Mouse (Mus musculus): ENCODE measurements around the gene Rps13.

GRCm38 (mm10) chr7:116285216-116285615 lies 48.8 kb downstream of the Rps13 start:
- TF ChIP-seq CTCF (conservative IDR thresholded peaks at IDR 0.05; ENCODE audit: low read length) (no peak), POU5F1 (IDR thresholded peaks at IDR 0.05; ENCODE audit: borderline replicate concordance, low read length) (no peak), NANOG (IDR thresholded peaks at IDR 0.05; ENCODE audit: borderline replicate concordance, low read length) (no peak)

All from E14TG2a.4 (cell line).